Mouse (Mus musculus) stomach, embryonic 15.5 days (tissue): Measurements from ENCODE around the gene Ufl1. TPM values are rescaled to one million over a fixed set of nuclear protein-coding genes. Genes with fewer than 3 reads are reported as not detected.
"Not testable (repeated sequence)": the region's sequence is repeated elsewhere in the genome, so short reads cannot be mapped to it uniquely, and the experiment has no call there.

Experiments used
- ATAC-seq: fragments of 200-750 bp; cut with Nextera tagmentation; 2 replicates; pipeline ENCODE4 v1.8.0; 2017; ENCODE audit warnings: low read depth, moderate number of reproducible peaks, moderate TSS enrichment; ENCODE audit not compliant: insufficient read depth, low FRiP score
- H3K27ac ChIP-seq: fragments of 300-500 bp; sonication (generic); 2 replicates; pipeline ENCODE4 v1.5.1; 2015; ENCODE audit warnings: mild to moderate bottlenecking, inconsistent platforms
- H3K27me3 ChIP-seq: fragments of 300-500 bp; sonication (generic); replicated peaks from 2 replicates; pipeline ENCODE4 v1.6.1; 2015; ENCODE audit warnings: inconsistent platforms
- H3K36me3 ChIP-seq: fragments of 300-500 bp; sonication (generic); 2 replicates; pipeline ENCODE4 v1.6.1; 2015; ENCODE audit warnings: inconsistent platforms
- H3K4me1 ChIP-seq: fragments of 300-500 bp; sonication (generic); 2 replicates; pipeline ENCODE4 v1.6.1; 2015; ENCODE audit warnings: inconsistent platforms
- H3K4me2 ChIP-seq: fragments of 300-500 bp; sonication (generic); 2 replicates; pipeline ENCODE4 v1.6.1; 2015; ENCODE audit warnings: mild to moderate bottlenecking, inconsistent platforms
- H3K4me3 ChIP-seq: fragments of 300-500 bp; sonication (generic); replicated peaks from 2 replicates; pipeline ENCODE4 v1.5.1; 2015; ENCODE audit warnings: inconsistent platforms
- H3K9ac ChIP-seq: fragments of 300-500 bp; sonication (generic); 2 replicates; pipeline ENCODE4 v1.6.1; 2015; ENCODE audit warnings: inconsistent platforms
- H3K9me3 ChIP-seq: fragments of 300-500 bp; sonication (generic); 2 replicates; pipeline ENCODE4 v1.6.1; 2016; ENCODE audit warnings: inconsistent platforms
- WGBS: fragments of 180-500 bp; shearing (Covaris S2); methylation state at CpG from one replicate; pipeline ENCODE4 v1.1.7; 2015; 5-methylcytosine and 5-hydroxymethylcytosine counted together
- polyA plus RNA-seq: library from polyadenylated mRNA; unstranded; fragments of >200 nt; fragmentation: Nextera tagmentation; extraction: Ambion mirVana; gene quantifications from 2 replicates; pipeline ENCODE4 v1.2.1, GENCODE M21; 2015

The Ufl1 gene
- 46.6 and 50.6 TPM in 2 replicates for polyA plus RNA-seq

- H3K4me2 ChIP-seq, result peak within 1 kb of the TSS; percentile 58
- H3K36me3 ChIP-seq, result peaks cover 10% of the 10 kb centered on the region
- peak within 1 kb of the TSS; percentile 98 for H3K27ac ChIP-seq
- peak within 1 kb of the TSS; percentile 78 for H3K4me3 ChIP-seq
- no peaks in the 10 kb centered on the region; the same call in 1 of the 2 replicates for H3K4me1 ChIP-seq
- peak; percentile 99 for ATAC-seq
- no peaks in the 10 kb centered on the region for H3K9me3 ChIP-seq
- H3K27me3 ChIP-seq, result no peaks in the 10 kb centered on the region
- under 1% methylated on average over 30 of the region's 30 CpGs for WGBS
- peak within 1 kb of the TSS; percentile 87 for H3K9ac ChIP-seq
These were observed at the start of gene Ufl1 for GRCm38 (mm10) chr4:25281671-25282038. Gene Ufl1 (minus strand): TSS chr4:25281821.

- 82% methylated on average over 3 of the region's 3 CpGs for WGBS
- Histone ChIP-seq H3K4me1 (no peaks in the 10 kb centered on the region), H3K4me3 (no peak overlapping the region), H3K36me3 (no peaks in the 10 kb centered on the region), H3K9ac (no peak overlapping the region), H3K4me2 (no peak overlapping the region), H3K27me3 (no peaks in the 10 kb centered on the region), H3K27ac (no peak overlapping the region), H3K9me3 (no peaks in the 10 kb centered on the region)
- ATAC-seq, result no peak
These were observed 44.1 kb upstream of the Ufl1 start for GRCm38 (mm10) chr4:25325684-25326220.

DNA sequence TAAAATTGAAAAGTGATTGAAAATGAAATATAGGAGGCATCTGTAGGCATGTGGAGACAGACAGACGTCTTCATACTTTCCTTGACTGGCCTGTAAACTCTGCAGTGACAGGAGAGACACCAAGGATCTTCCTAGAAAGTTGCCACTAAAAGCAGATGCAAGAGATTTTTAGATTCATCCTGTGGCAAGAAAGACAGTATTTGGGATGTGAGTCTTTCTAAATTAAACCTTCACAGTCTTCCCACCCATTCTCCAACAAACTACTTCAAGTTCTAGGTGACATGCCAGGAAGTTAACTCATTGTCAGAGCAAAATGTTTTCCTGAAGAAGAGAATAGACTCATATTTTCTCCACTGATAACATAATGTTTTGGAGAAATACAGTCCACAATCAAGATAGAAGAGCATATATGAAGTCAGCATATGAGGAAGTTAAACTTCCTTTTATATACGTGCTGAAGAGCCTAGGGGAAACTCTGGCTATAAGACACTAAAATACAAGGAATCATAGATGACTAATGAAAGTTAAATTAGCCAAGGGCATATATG, 41.1 kb upstream of the Ufl1 start:
- Histone ChIP-seq H3K9me3 (no peaks in the 10 kb centered on the region), H3K4me3 (no peak overlapping the region), H3K4me2 (no peak overlapping the region), H3K27me3 (no peaks in the 10 kb centered on the region), H3K9ac (no peak overlapping the region), H3K4me1 (no peaks in the 10 kb centered on the region), H3K36me3 (no peaks in the 10 kb centered on the region), H3K27ac (no peak overlapping the region)
- WGBS, result 65% methylated on average over 2 of the region's 2 CpGs
- no peak for ATAC-seq

DNA sequence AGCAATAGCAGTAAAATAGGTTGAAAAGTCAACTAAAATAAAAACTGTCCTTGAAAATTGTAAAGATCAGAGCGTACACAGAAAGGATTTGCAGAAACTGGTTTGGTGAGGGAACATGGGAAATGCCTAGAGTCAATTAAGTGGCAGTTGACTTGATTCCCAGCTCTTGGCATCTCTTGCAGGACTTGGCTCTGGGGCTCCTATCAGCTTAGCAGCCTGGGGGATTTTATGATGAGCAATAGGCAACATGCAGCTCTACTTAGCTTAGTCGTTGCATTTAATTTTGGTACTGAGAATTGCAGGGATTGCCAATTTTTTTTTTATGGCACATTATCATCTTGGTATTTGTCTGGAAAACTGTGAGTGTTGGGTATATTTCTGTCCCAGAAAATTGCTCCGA, 32.1 kb upstream of the Ufl1 start:
- no peaks in the 10 kb centered on the region for H3K36me3 ChIP-seq
- no peak overlapping the region for H3K4me2 ChIP-seq
- H3K4me1 ChIP-seq, result no peaks in the 10 kb centered on the region
- H3K27ac ChIP-seq, result no peak overlapping the region
- no peak overlapping the region for H3K9ac ChIP-seq
- 77% methylated on average over 3 of the region's 3 CpGs for WGBS
- no peaks in the 10 kb centered on the region for H3K9me3 ChIP-seq
- H3K4me3 ChIP-seq, result no peak overlapping the region
- no peaks in the 10 kb centered on the region for H3K27me3 ChIP-seq
- ATAC-seq, result no peak

- H3K4me1 ChIP-seq, H3K9me3 ChIP-seq, ATAC-seq, H3K4me3 ChIP-seq, H3K36me3 ChIP-seq, H3K27ac ChIP-seq, H3K9ac ChIP-seq, H3K27me3 ChIP-seq, H3K4me2 ChIP-seq: not testable (repeated sequence)
- WGBS, result 85% methylated on average over 1 of the region's 1 CpGs
These were observed 3.4 kb upstream of the Ufl1 start for GRCm38 (mm10) chr4:25285002-25285401.

DNA sequence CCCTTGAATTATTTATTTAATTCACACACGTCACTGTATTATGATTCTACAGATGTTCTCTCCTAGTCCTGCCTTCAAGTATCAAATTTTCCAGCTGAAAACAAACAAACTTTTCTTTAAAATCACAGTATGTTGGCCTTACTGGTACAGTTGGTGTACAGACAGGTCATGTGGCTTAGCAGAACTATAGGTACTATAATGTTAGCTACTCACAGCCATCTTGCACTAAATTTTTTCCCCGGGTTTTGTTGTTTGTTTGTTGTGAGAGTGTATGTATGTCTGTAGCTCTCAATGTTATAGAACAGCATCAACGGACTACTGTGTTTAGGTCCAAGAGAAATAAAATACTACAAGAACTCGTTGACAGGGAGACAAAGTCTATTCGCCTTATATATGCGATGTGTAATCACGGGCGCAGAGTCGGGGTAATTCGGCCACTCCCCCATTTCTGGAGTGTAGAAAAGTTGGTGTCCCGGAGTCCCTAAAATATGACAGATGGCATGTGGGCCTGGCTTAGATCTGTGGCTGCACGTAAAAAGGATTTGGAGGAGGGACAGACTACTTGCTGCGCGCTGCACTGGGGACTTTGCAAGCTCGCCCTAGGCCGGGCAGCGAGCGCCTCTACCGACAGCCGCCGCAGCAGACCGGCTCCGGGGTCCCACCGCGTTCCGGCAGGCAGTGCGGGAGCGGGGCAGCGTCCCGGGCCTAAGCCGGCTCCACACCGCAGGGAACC, 517 bp downstream of the Ufl1 start:
- Histone ChIP-seq H3K4me2 (peak overlapping the region; percentile 58), H3K4me3 (peak overlapping the region; percentile 78), H3K4me1 (no peaks in the 10 kb centered on the region; the same call in 1 of the 2 replicates), H3K9me3 (no peaks in the 10 kb centered on the region), H3K27me3 (no peaks in the 10 kb centered on the region), H3K36me3 (peaks cover 10% of the 10 kb centered on the region), H3K27ac (peak overlapping the region; percentile 98), H3K9ac (peak overlapping the region; percentile 87)
- WGBS, result 2% methylated on average over 32 of the region's 32 CpGs
- ATAC-seq, result peak; percentile 90

- Histone ChIP-seq H3K27me3 (no peaks in the 10 kb centered on the region), H3K4me2 (no peak overlapping the region), H3K27ac (no peak overlapping the region), H3K9me3 (no peaks in the 10 kb centered on the region), H3K4me1 (no peaks in the 10 kb centered on the region), H3K4me3 (no peak overlapping the region), H3K9ac (no peak overlapping the region), H3K36me3 (peaks cover 43% of the 10 kb centered on the region)
- 68% methylated on average over 7 of the region's 7 CpGs for WGBS
- ATAC-seq, result no peak
These were observed 8.6 kb downstream of the Ufl1 start for GRCm38 (mm10) chr4:25272861-25273627.

DNA sequence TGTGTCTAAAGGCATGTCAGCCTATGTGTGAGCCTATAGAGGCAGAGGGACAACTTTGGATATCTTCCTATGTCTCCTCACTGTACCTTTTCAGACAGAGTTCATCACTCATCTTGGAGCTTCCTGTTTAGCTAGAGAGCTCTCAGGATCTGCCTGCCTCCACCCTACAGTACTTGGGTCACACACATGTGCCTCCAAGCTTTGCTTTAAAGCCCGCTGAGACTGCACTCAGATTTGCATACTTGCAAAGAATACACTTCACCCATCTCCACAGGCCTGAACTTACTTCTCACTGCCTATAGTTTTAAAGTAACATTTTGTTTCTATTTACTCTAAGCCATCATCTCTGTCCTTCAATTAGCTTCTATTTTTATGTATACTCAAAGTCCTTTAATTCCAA, 9.7 kb downstream of the Ufl1 start:
- no peaks in the 10 kb centered on the region for H3K9me3 ChIP-seq
- no peak overlapping the region for H3K4me3 ChIP-seq
- peaks cover 46% of the 10 kb centered on the region for H3K36me3 ChIP-seq
- no peak overlapping the region for H3K4me2 ChIP-seq
- 81% methylated on average over 1 of the region's 1 CpGs for WGBS
- no peak for ATAC-seq
- H3K27ac ChIP-seq, result no peak overlapping the region
- no peaks in the 10 kb centered on the region for H3K27me3 ChIP-seq
- H3K9ac ChIP-seq, result no peak overlapping the region
- no peaks in the 10 kb centered on the region for H3K4me1 ChIP-seq

GRCm38 (mm10) chr4:25267144-25267543, 14.5 kb downstream of the Ufl1 start:
- 83% methylated on average over 3 of the region's 3 CpGs for WGBS
- H3K36me3 ChIP-seq, result peaks cover 42% of the 10 kb centered on the region

GRCm38 (mm10) chr4:25257822-25258398, 23.7 kb downstream of the Ufl1 start:
- no peak overlapping the region for H3K27ac ChIP-seq
- peaks cover 13% of the 10 kb centered on the region for H3K36me3 ChIP-seq
- no peak overlapping the region for H3K4me2 ChIP-seq
- no peaks in the 10 kb centered on the region for H3K9me3 ChIP-seq
- WGBS, result 83% methylated on average over 7 of the region's 7 CpGs
- no peak; the same call in 1 of the 2 replicates for ATAC-seq
- H3K4me1 ChIP-seq, result no peaks in the 10 kb centered on the region
- no peak overlapping the region for H3K4me3 ChIP-seq
- H3K27me3 ChIP-seq, result no peaks in the 10 kb centered on the region
- no peak overlapping the region for H3K9ac ChIP-seq

More at GRCm38 (mm10) chr4:25267144-25267543, 14.5 kb downstream of the Ufl1 start:
- Histone ChIP-seq H3K4me1 (no peaks in the 10 kb centered on the region), H3K9ac (no peak overlapping the region), H3K27me3 (no peaks in the 10 kb centered on the region), H3K4me3 (no peak overlapping the region), H3K4me2 (no peak overlapping the region), H3K27ac (no peak overlapping the region), H3K9me3 (no peaks in the 10 kb centered on the region)
- ATAC-seq, result no peak

DNA sequence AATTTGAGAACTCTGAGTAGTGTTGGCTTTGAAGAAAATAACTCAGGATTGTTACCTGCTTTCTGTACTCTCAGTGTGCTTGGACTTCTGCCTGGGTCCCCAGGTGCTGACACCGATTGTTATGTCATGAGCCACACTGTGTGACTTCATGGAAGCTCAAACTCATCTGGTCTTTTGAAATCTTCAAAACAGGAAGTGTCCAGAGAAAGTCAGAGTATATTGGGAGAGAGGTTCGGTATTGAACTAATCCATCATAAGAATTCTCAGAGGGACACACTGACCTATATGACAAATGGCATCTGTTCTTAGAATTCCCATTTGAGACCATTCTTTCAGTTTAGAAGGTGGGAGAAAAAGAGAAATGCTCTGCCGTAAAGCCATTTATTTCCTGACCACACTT, 38.8 kb downstream of the Ufl1 start, which contains the start of gene Fhl5:
Gene Fhl5, minus strand, starts transcription at position 101 of the 400 bp plus-strand sequence.
- Histone ChIP-seq H3K4me1 (no peaks in the 10 kb centered on the region), H3K27ac (no peak within 1 kb of the TSS), H3K4me3 (no peak within 1 kb of the TSS), H3K27me3 (no peaks in the 10 kb centered on the region), H3K9ac (no peak within 1 kb of the TSS), H3K4me2 (no peak within 1 kb of the TSS), H3K9me3 (no peaks in the 10 kb centered on the region), H3K36me3 (no peaks in the 10 kb centered on the region)
- WGBS, result 84% methylated on average over 3 of the region's 3 CpGs
- ATAC-seq, result no peak
